Mouse (Mus musculus) heart, embryonic 15.5 days (tissue): ENCODE measurements around the gene Arhgef38. TPM values are rescaled to one million over a fixed set of nuclear protein-coding genes. Genes with fewer than 3 reads are reported as not detected.

Experiments used
- ATAC-seq: fragments of 200-750 bp; cut with Nextera tagmentation; replicated peaks from 2 replicates; pipeline ENCODE4 v1.8.0; 2017; ENCODE audit warnings: low read depth, moderate TSS enrichment; ENCODE audit not compliant: insufficient number of reproducible peaks, insufficient read depth, low FRiP score
- H3K27ac ChIP-seq: fragments of 300-500 bp; sonication (generic); 2 replicates; pipeline ENCODE4 v1.5.1; 2015; ENCODE audit warnings: mild to moderate bottlenecking, inconsistent platforms
- H3K27me3 ChIP-seq: fragments of 300-500 bp; sonication (generic); 2 replicates; pipeline ENCODE4 v1.6.1; 2015; ENCODE audit warnings: inconsistent platforms
- H3K36me3 ChIP-seq: fragments of 300-500 bp; sonication (generic); 2 replicates; pipeline ENCODE4 v1.6.1; 2015; ENCODE audit warnings: mild to moderate bottlenecking, inconsistent platforms
- H3K4me1 ChIP-seq: fragments of 300-500 bp; sonication (generic); replicated peaks from 2 replicates; pipeline ENCODE4 v1.6.1; 2015; ENCODE audit warnings: inconsistent platforms
- H3K4me2 ChIP-seq: fragments of 300-500 bp; sonication (generic); 2 replicates; pipeline ENCODE4 v1.6.1; 2015; ENCODE audit warnings: inconsistent platforms, mild to moderate bottlenecking, moderate library complexity
- H3K4me3 ChIP-seq: fragments of 300-500 bp; sonication (generic); 2 replicates; pipeline ENCODE4 v1.5.1; 2015; ENCODE audit warnings: mild to moderate bottlenecking, inconsistent platforms
- H3K9ac ChIP-seq: fragments of 300-500 bp; sonication (generic); 2 replicates; pipeline ENCODE4 v1.6.1; 2015; ENCODE audit warnings: mild to moderate bottlenecking, inconsistent platforms
- H3K9me3 ChIP-seq: fragments of 300-500 bp; sonication (generic); replicated peaks from 2 replicates; pipeline ENCODE4 v1.6.1; 2016; ENCODE audit warnings: inconsistent platforms
- WGBS: fragments of 180-500 bp; shearing (Covaris S2); methylation state at CpG from one replicate; pipeline ENCODE4 v1.1.7; 2015; ENCODE audit warnings: mixed read lengths; 5-methylcytosine and 5-hydroxymethylcytosine counted together
- polyA plus RNA-seq: library from polyadenylated mRNA; unstranded; fragments of >200 nt; fragmentation: Nextera tagmentation; extraction: Ambion mirVana; gene quantifications from 2 replicates; pipeline ENCODE4 v1.2.1, GENCODE M21; 2015

The Arhgef38 gene
- 0.01 and 0.28 TPM in 2 replicates for polyA plus RNA-seq

- H3K4me1 ChIP-seq = no peaks in the 10 kb centered on the region
- no peak within 1 kb of the TSS for H3K4me3 ChIP-seq
- no peak within 1 kb of the TSS for H3K27ac ChIP-seq
- ATAC-seq = no peak
- no peaks in the 10 kb centered on the region for H3K27me3 ChIP-seq
- H3K9me3 ChIP-seq = no peaks in the 10 kb centered on the region
- H3K4me2 ChIP-seq = no peak within 1 kb of the TSS
- no peak within 1 kb of the TSS for H3K9ac ChIP-seq
- H3K36me3 ChIP-seq = no peaks in the 10 kb centered on the region
- WGBS = 50% methylated on average over 10 of the region's 12 CpGs
Observed at GRCm38 (mm10) chr3:133234821-133235295, at the start of gene Arhgef38. Gene Arhgef38, minus strand, starts transcription at chr3:133234949.

- Histone ChIP-seq H3K9ac (no peak overlapping the region), H3K4me2 (no peak overlapping the region), H3K27ac (no peak overlapping the region), H3K4me3 (no peak overlapping the region), H3K9me3 (no peaks in the 10 kb centered on the region), H3K27me3 (no peaks in the 10 kb centered on the region), H3K4me1 (no peaks in the 10 kb centered on the region), H3K36me3 (no peaks in the 10 kb centered on the region)
- no peak for ATAC-seq
- WGBS = 7% methylated on average over 3 of the region's 3 CpGs
Observed at GRCm38 (mm10) chr3:133271887-133272286, 37.1 kb upstream of the Arhgef38 start.

DNA sequence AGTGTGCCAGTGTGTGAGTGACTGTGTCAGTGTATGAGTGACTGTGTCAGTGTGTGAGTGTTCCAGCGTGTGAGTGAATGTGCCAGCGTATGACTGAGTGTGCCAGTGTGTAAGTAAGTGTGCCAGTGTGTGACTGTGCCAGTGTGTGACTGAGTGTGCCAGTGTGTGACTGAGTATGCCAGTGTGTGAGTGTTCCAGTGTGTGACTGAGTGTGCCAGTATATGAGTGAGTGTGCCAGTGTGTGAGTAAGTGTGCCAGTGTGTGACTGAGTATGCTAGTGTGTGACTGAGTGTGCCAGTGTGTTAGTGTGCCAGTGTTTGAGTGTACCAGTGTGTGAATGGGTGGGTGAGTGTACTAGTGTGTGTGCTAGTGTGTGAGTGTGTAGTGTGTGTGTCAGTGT lies 24.1 kb upstream of the Arhgef38 start:
- Histone ChIP-seq H3K27ac (no peak overlapping the region), H3K27me3 (no peaks in the 10 kb centered on the region), H3K9ac (no peak overlapping the region), H3K4me1 (no peaks in the 10 kb centered on the region), H3K9me3 (no peaks in the 10 kb centered on the region), H3K4me3 (no peak overlapping the region), H3K36me3 (no peaks in the 10 kb centered on the region), H3K4me2 (no peak overlapping the region)
- WGBS = 81% methylated on average over 2 of the region's 2 CpGs
- ATAC-seq = no peak

- Histone ChIP-seq H3K9ac (no peak overlapping the region), H3K4me2 (no peak overlapping the region), H3K27me3 (no peaks in the 10 kb centered on the region), H3K9me3 (no peaks in the 10 kb centered on the region), H3K4me1 (no peaks in the 10 kb centered on the region), H3K27ac (no peak overlapping the region), H3K36me3 (no peaks in the 10 kb centered on the region), H3K4me3 (no peak overlapping the region)
- no peak for ATAC-seq
- 74% methylated on average over 4 of the region's 4 CpGs for WGBS
Observed at GRCm38 (mm10) chr3:133255842-133256241, 21.1 kb upstream of the Arhgef38 start.

DNA sequence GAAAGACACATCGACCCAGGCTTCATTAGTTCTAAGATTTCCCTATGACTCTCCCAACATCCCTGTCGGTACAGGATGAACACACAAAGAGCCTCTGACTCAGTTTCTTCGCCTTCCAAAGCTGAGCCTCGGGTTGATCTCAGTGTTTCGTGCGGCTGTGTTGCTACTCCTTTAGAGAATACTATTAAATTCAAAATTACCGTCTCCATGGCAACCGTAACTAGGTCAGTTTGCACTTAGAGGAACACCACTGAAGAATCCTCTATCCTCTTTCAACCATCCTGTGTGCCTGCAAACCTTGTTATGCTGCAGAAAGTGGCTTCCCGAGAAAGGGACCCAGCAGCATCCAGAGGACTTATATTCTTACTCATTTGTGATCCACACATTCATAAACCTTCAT lies 9.3 kb upstream of the Arhgef38 start:
- H3K27ac ChIP-seq = no peak overlapping the region
- no peaks in the 10 kb centered on the region for H3K4me1 ChIP-seq
- H3K4me3 ChIP-seq = no peak overlapping the region
- ATAC-seq = no peak
- no peaks in the 10 kb centered on the region for H3K36me3 ChIP-seq
- H3K4me2 ChIP-seq = no peak overlapping the region
- no peaks in the 10 kb centered on the region for H3K27me3 ChIP-seq
- H3K9me3 ChIP-seq = no peaks in the 10 kb centered on the region
- WGBS = 77% methylated on average over 9 of the region's 9 CpGs
- no peak overlapping the region for H3K9ac ChIP-seq

GRCm38 (mm10) chr3:133241916-133242315 lies 7.2 kb upstream of the Arhgef38 start:
- H3K4me2 ChIP-seq = no peak overlapping the region
- no peak overlapping the region for H3K4me3 ChIP-seq
- no peaks in the 10 kb centered on the region for H3K27me3 ChIP-seq
- no peaks in the 10 kb centered on the region for H3K9me3 ChIP-seq
- H3K4me1 ChIP-seq = no peaks in the 10 kb centered on the region
- ATAC-seq = no peak
- 81% methylated on average over 1 of the region's 1 CpGs for WGBS
- H3K9ac ChIP-seq = no peak overlapping the region
- H3K36me3 ChIP-seq = no peaks in the 10 kb centered on the region
- no peak overlapping the region for H3K27ac ChIP-seq

DNA sequence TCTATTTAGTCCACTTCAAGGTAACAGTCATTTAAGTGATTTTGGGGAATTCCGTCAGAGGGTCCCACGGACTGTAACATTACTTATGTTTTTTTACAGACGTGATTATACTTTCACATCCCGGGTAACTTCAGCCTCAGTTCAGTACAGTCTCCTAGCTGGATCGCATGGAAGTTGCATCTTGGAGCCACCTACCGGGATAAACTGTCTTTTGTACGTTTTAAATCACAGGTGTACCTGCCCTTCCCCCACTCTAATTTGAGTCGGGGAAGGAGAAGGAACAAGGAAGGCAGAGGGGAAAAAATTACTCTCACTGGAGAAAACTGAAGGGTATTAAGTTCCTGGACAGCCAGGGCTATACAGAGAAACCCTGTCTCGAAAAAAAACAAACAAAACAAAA lies 756 bp downstream of the Arhgef38 start:
- H3K4me1 ChIP-seq = no peaks in the 10 kb centered on the region
- H3K36me3 ChIP-seq = no peaks in the 10 kb centered on the region
- no peak overlapping the region for H3K9ac ChIP-seq
- H3K9me3 ChIP-seq = no peaks in the 10 kb centered on the region
- no peak overlapping the region for H3K4me3 ChIP-seq
- no peaks in the 10 kb centered on the region for H3K27me3 ChIP-seq
- WGBS = 62% methylated on average over 9 of the region's 9 CpGs
- ATAC-seq = no peak
- H3K27ac ChIP-seq = no peak overlapping the region
- no peak overlapping the region for H3K4me2 ChIP-seq

- Histone ChIP-seq H3K9me3 (no peaks in the 10 kb centered on the region), H3K36me3 (no peaks in the 10 kb centered on the region), H3K4me2 (no peak overlapping the region), H3K4me1 (no peaks in the 10 kb centered on the region), H3K9ac (no peak overlapping the region), H3K27me3 (no peaks in the 10 kb centered on the region), H3K4me3 (no peak overlapping the region), H3K27ac (no peak overlapping the region)
- 56% methylated on average over 2 of the region's 2 CpGs for WGBS
- ATAC-seq = no peak
Observed at GRCm38 (mm10) chr3:133230427-133230826, 4.3 kb downstream of the Arhgef38 start.

DNA sequence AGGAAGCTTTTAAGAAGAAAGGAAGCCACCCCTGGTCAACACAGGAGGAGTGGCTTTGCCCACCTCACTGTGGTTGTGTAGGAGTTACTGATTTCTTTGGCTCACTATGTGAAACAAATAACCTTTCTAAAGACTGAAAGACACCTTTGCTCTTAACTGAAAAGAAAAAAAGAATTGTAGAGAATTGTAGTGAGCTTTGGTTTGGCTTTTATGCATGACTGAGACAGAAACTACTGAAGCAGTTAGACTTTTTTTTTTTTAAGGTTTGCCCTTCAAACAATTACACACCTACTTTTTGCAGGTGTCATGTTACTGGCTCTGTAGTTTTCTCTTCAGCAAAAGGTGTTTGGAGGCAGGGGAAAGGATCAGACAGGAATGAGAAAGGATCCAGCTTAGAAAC lies 5.2 kb downstream of the Arhgef38 start:
- no peak overlapping the region for H3K9ac ChIP-seq
- H3K9me3 ChIP-seq = no peaks in the 10 kb centered on the region
- H3K4me1 ChIP-seq = no peaks in the 10 kb centered on the region
- H3K36me3 ChIP-seq = no peaks in the 10 kb centered on the region
- H3K4me2 ChIP-seq = no peak overlapping the region
- no peaks in the 10 kb centered on the region for H3K27me3 ChIP-seq
- no peak overlapping the region for H3K4me3 ChIP-seq
- no peak overlapping the region for H3K27ac ChIP-seq
- ATAC-seq = no peak

DNA sequence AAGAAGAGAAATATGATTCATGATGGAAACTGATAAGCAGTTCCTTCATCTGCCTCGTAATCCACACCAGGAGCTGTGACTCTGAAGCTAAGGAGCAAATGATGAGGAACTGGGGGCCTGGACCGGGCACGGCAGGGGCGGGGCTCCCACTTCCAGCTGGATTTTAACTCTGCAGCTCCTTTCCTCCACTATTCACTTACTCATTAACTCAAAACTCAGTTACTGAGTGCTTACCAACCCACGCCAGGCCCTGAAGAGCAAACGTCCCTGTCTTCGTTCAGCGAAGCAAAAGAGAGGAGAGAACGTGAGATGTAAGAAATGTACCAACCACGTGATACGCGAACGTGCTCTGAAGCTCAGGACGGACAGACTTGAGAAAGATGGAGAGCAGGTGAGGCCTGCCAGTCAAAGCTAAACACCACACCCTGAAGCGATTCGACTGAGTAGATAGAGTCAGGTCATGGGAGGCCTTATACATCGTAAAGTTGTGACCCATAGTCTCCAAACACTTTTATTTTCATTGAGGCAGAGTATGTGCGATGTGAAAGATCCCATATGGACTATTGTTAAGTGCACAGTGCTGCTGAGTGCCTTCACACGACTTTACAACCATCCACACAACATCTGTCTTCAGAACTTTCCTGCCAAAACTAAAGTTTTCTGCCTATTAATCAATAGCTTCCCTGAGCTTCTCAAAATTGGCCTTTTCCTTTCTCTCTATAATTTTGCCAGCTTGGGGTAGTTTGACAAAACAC lies 7.3 kb downstream of the Arhgef38 start:
- Histone ChIP-seq H3K36me3 (no peaks in the 10 kb centered on the region), H3K9me3 (no peaks in the 10 kb centered on the region), H3K4me2 (no peak overlapping the region), H3K27me3 (no peaks in the 10 kb centered on the region), H3K4me3 (no peak overlapping the region), H3K4me1 (no peaks in the 10 kb centered on the region), H3K9ac (no peak overlapping the region), H3K27ac (no peak overlapping the region)
- ATAC-seq = no peak
- 81% methylated on average over 19 of the region's 19 CpGs for WGBS

DNA sequence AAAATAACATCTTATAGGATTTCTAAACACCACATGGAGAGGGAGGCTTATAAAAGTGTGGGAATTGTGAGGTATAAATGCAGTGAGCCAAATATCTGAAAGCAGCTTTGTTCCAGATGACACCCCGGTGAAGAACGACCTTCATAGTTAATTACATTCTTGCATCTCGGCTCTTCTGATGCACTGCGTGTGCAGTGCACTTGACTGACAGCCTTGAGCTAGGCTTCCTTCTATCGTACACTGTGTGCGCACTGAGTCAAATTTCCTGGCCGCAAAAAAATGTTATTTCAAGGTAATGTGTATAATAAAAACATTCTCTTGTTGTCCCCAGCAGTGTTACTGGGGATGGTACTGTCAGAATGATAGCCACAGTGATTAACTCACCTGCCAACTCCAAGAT lies 16.2 kb downstream of the Arhgef38 start:
- Histone ChIP-seq H3K4me3 (no peak overlapping the region), H3K36me3 (no peaks in the 10 kb centered on the region), H3K4me2 (no peak overlapping the region), H3K27ac (no peak overlapping the region), H3K9me3 (no peaks in the 10 kb centered on the region), H3K9ac (no peak overlapping the region), H3K27me3 (no peaks in the 10 kb centered on the region), H3K4me1 (no peaks in the 10 kb centered on the region)
- 72% methylated on average over 7 of the region's 7 CpGs for WGBS
- ATAC-seq = no peak

- Histone ChIP-seq H3K27ac (no peak overlapping the region), H3K4me2 (no peak overlapping the region), H3K27me3 (no peaks in the 10 kb centered on the region), H3K36me3 (no peaks in the 10 kb centered on the region), H3K9me3 (no peaks in the 10 kb centered on the region), H3K4me1 (no peaks in the 10 kb centered on the region), H3K4me3 (no peak overlapping the region), H3K9ac (no peak overlapping the region)
- no peak for ATAC-seq
- WGBS = 71% methylated on average over 5 of the region's 5 CpGs
Observed at GRCm38 (mm10) chr3:133215198-133215819, 19.4 kb downstream of the Arhgef38 start.
